Mouse (Mus musculus) lung, postnatal 10 days (tissue): Measurements from ENCODE around the gene Nup153.

Experiments
- DNase-seq: peaks from one replicate; pipeline ENCODE4 v3.0.0; 2021

Gene Nup153

GRCm38 (mm10) chr13:46727038-46727836 is 503 bp downstream of the Nup153 start:
- DNase-seq, result peak; percentile 75

GRCm38 (mm10) chr13:46726288-46727037 is 1.3 kb downstream of the Nup153 start:
- DNase-seq, result no peak

GRCm38 (mm10) chr13:46725227-46725626 is 2.5 kb downstream of the Nup153 start:
- no peak for DNase-seq

GRCm38 (mm10) chr13:46724371-46724770 is 3.4 kb downstream of the Nup153 start:
- DNase-seq, result no peak

GRCm38 (mm10) chr13:46721009-46721408 is 6.7 kb downstream of the Nup153 start:
- no peak for DNase-seq

GRCm38 (mm10) chr13:46718893-46719400 is 8.8 kb downstream of the Nup153 start:
- DNase-seq, result no peak

- no peak for DNase-seq
Observed at GRCm38 (mm10) chr13:46715976-46716639, 11.6 kb downstream of the Nup153 start.

GRCm38 (mm10) chr13:46713486-46713885 is 14.3 kb downstream of the Nup153 start:
- no peak for DNase-seq

- peak; percentile 27 for DNase-seq
Observed at GRCm38 (mm10) chr13:46703138-46703537, 24.6 kb downstream of the Nup153 start.

GRCm38 (mm10) chr13:46701486-46701885 is 26.3 kb downstream of the Nup153 start:
- DNase-seq, result no peak

GRCm38 (mm10) chr13:46699372-46699771 is 28.4 kb downstream of the Nup153 start:
- no peak for DNase-seq

- peak; percentile 14 for DNase-seq
Observed at GRCm38 (mm10) chr13:46696788-46697187, 31.0 kb downstream of the Nup153 start.

GRCm38 (mm10) chr13:46695932-46696331 is 31.8 kb downstream of the Nup153 start:
- no peak for DNase-seq

GRCm38 (mm10) chr13:46695296-46695908 is 32.3 kb downstream of the Nup153 start:
- peak; percentile 21 for DNase-seq

- DNase-seq, result no peak
Observed at GRCm38 (mm10) chr13:46690559-46691241, 37.0 kb downstream of the Nup153 start.

GRCm38 (mm10) chr13:46683370-46683769 is 44.4 kb downstream of the Nup153 start:
- DNase-seq, result no peak

- DNase-seq, result no peak
Observed at GRCm38 (mm10) chr13:46682921-46683320, 44.8 kb downstream of the Nup153 start.

- no peak for DNase-seq
Observed at GRCm38 (mm10) chr13:46677721-46678120, 50.0 kb downstream of the Nup153 start.

GRCm38 (mm10) chr13:46674601-46675000 is 53.1 kb downstream of the Nup153 start:
- DNase-seq, result no peak

- no peak for DNase-seq
Observed at GRCm38 (mm10) chr13:46670514-46670913, 57.2 kb downstream of the Nup153 start.

- DNase-seq, result peak; percentile 19
Observed at GRCm38 (mm10) chr13:46669620-46670271, 58.0 kb downstream of the Nup153 start.
